ENCODE assay signal across 31 mouse cellular contexts in the genomic region with DNA sequence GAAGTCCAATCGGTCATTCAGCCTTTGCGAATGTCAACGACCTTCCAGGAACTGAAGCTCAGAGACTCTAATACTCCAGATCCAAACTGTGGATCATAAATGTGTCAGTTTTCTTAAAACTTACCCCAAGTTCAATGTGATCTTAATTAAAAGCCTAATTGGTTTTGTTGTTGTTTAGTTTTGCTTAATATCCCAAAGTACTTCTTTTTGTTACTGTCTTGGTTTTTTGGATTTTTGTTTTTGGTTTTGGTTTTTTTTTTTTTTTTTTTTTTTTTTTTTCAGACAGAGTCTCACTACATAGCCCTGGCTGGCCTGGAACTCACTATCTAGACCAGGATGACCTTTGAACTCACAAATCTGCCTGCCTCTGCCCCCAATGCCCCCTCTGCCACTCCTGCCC.
"Had no signal": no experiment of that assay in that cellular context is flagged by ENCODE, and none has a peak within 500 bp of the region (broad histone marks: within the 10 kb centered on the region; RNA-seq: fewer than 3 reads in every experiment).

No protein-coding gene starts in this region.

- H3K36me3 ChIP-seq: limb, embryonic 10.5 days; limb, embryonic 12.5 days; limb, embryonic 13.5 days; limb, embryonic 15.5 days; liver, embryonic 12.5 days; liver, embryonic 13.5 days; liver, embryonic 15.5 days; lung, embryonic 15.5 days; midbrain, embryonic 10.5 days; midbrain, embryonic 12.5 days; midbrain, embryonic 13.5 days; midbrain, embryonic 15.5 days; neural tube, embryonic 12.5 days had no signal

- H3K4me3 ChIP-seq: limb, embryonic 10.5 days; limb, embryonic 12.5 days; limb, embryonic 13.5 days; limb, embryonic 15.5 days; liver, embryonic 12.5 days; liver, embryonic 13.5 days; liver, embryonic 15.5 days; lung, embryonic 15.5 days; megakaryocyte, embryonic 14.5 days; midbrain, embryonic 10.5 days; midbrain, embryonic 12.5 days; midbrain, embryonic 13.5 days; midbrain, embryonic 15.5 days; myocyte; neural tube, embryonic 12.5 days had no signal

- H3K4me1 ChIP-seq: liver, embryonic 12.5 days; liver, embryonic 15.5 days had no signal

- H3K27me3 ChIP-seq: limb, embryonic 12.5 days; limb, embryonic 13.5 days; limb, embryonic 15.5 days; liver, embryonic 12.5 days; liver, embryonic 13.5 days; liver, embryonic 15.5 days; lung, embryonic 15.5 days; midbrain, embryonic 12.5 days; midbrain, embryonic 13.5 days; midbrain, embryonic 15.5 days; neural tube, embryonic 12.5 days had no signal

- H3K27ac ChIP-seq: limb, embryonic 10.5 days; limb, embryonic 12.5 days; limb, embryonic 13.5 days; limb, embryonic 15.5 days; liver, embryonic 12.5 days; liver, embryonic 13.5 days; liver, embryonic 14.5 days; liver, embryonic 15.5 days; lung, embryonic 15.5 days; macrophage; midbrain, embryonic 10.5 days; midbrain, embryonic 12.5 days; midbrain, embryonic 13.5 days; midbrain, embryonic 15.5 days; neural tube, embryonic 12.5 days had no signal

- DNase-seq: left cerebral cortex, postnatal 4 days; liver; liver, embryonic 13.5 days; liver, postnatal 0 days; lung, adult 18-20 months; lung, adult 2 months; lung, embryonic 14.5 days; lung, postnatal 10 days; lung, postnatal 14 days; lung, postnatal 36 days; lung, postnatal 4 days; midbrain, embryonic 14.5 days had no signal

- H3K9me3 ChIP-seq: limb, embryonic 10.5 days; limb, embryonic 12.5 days; limb, embryonic 13.5 days; limb, embryonic 15.5 days; liver, embryonic 12.5 days; liver, embryonic 13.5 days; liver, embryonic 15.5 days; lung, embryonic 15.5 days; midbrain, embryonic 10.5 days; midbrain, embryonic 12.5 days; midbrain, embryonic 13.5 days; midbrain, embryonic 15.5 days; neural tube, embryonic 12.5 days had no signal

- ATAC-seq: liver, embryonic 12.5 days; liver, postnatal 0 days; lung, postnatal 0 days; midbrain, embryonic 13.5 days; midbrain, embryonic 15.5 days; midbrain, embryonic 16.5 days had no signal

- H3K9ac ChIP-seq: limb, embryonic 12.5 days; limb, embryonic 13.5 days; limb, embryonic 15.5 days; liver, embryonic 12.5 days; liver, embryonic 13.5 days; liver, embryonic 14.5 days; liver, embryonic 15.5 days; liver, postnatal 0 days; lung, embryonic 14.5 days; lung, embryonic 15.5 days; midbrain, embryonic 12.5 days; midbrain, embryonic 13.5 days; midbrain, embryonic 15.5 days; neural tube, embryonic 12.5 days had no signal

- H3K4me2 ChIP-seq: limb, embryonic 12.5 days; limb, embryonic 13.5 days; limb, embryonic 15.5 days; liver, embryonic 11.5 days; liver, embryonic 12.5 days; liver, embryonic 13.5 days; liver, embryonic 15.5 days; lung, embryonic 14.5 days; lung, embryonic 15.5 days; midbrain, embryonic 12.5 days; midbrain, embryonic 13.5 days; midbrain, embryonic 15.5 days; neural tube, embryonic 12.5 days had no signal
